Mouse (Mus musculus) layer of hippocampus, postnatal 36 days (tissue): ENCODE results near the gene Zg16. TPM values are rescaled to one million over a fixed set of nuclear protein-coding genes. Genes with fewer than 3 reads are reported as not detected.
A peak's percentile ranks its signal among the peaks of the same experiment; 100 is the strongest.

ENCODE experiments used
- DNase-seq, 2 experiments: peaks; one replicate each; pipeline ENCODE4 v3.0.0; 2022
- total RNA-seq, 2 experiments: library from RNA; stranded (reverse); gene quantifications; 2 replicates each; pipeline ENCODE4 v1.2.3; 2021

Gene Zg16
- total RNA-seq, 2 experiments from 2014 or later: not detected

DNA sequence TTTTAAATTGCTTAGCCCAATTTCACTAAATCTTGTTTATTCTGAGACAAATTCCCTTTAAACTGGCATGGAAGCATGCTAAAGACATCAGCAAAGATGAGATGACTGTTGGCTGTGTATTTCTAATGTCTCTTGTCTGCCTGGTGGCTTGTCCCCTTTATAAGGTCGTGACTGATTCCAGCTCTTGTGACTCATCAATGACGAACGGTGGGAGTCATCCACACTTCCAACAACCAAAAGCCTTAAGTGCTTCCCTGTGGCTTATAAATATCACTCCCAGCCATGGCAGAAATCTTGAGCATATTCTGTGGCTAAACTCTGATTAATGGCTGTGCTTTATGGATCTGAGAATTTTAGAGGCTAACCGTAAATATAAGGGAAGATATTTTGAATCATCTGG is 20.8 kb downstream of the Zg16 start:
- DNase-seq: no peak

DNA sequence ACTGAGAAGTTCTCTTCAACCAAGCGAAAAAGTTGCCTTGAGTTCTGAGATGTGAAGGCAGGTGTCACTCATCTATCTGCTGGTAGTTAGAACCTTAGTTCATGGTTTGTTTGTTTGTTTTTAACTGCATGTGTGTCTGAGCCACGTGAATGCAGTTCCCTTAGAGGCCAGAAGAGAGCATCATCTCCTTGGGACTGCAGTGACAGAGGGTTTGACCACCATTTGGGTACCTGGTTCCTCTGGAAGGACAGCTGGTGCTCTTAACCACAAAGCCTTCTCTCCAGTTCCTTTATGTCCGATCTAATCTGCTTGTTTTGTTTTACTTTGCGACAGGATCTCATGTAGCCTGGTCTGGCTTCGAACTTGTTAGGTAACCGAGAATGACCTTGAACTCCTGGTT is 21.6 kb downstream of the Zg16 start:
- no peak for DNase-seq

DNA sequence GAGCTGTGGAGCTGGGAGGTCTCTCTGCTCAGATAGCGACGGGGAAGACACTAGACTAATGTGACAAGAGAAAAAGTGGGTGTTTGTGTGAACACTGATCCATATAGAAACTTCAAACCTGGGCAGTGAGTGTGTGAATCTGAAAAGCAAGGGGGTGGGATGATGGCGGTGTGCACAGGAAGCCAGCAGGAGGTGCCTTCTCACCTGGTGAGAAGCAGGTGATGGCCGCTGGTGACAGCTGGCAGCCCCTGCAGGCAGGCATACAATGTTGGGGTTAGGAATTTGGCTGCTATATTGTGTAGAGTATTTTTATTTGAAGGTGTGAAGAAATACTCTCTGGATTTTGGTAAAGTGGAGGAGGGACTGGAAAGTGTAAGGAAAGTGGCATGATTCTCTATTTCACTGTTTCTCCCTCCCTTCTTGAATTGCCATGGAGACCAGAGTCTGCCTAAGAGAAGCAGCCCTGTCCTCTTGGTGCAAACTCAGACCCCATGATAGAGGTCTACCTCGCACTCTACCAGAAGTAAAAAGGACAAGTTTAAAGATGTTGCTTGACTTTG is 32.0 kb downstream of the Zg16 start:
- DNase-seq: no peak

DNA sequence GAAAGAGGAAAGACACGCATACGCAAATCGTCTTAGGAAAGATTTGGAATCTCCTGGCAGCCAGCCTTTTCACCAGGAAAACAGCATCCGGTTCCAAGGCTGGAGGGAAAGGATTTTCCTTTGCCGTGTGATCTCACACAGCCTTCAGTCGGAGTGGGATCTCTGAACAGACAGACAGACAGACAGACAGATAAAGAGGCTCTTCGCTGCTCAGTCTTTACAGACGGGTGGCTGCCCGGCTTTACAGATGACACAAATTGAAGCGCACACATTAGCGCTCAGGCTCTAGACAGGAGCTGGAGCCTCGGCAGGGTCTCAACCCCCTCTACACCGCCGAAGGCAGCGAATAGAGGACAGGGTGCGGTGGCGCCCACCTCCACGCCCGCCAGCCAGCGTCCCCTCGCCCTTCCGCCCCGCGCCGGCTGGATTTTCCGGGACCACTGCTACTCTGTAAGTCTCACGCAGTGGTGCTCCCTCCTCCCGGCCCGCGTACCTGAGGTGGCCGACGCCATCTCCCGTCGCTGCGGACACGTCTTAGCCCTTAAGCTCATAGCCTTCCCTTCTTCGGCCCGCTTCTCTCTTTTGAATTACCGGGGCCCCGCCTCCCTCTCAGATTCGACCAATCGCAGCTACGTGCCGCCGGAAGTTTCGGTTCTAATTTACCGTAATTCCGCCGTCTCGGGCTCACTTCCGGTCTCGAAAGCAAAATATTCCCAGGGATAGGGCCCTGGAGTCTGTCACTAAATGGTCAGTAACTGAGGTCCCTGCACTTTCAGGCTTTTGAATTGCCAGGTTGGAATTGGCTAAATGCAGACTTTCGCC is 45.1 kb downstream of the Zg16 start, which contains the start of gene Kif22:
TSS of gene Kif22 (minus strand) at position 621 of the 822 bp plus-strand sequence.
- DNase-seq: peak; percentile 85

DNA sequence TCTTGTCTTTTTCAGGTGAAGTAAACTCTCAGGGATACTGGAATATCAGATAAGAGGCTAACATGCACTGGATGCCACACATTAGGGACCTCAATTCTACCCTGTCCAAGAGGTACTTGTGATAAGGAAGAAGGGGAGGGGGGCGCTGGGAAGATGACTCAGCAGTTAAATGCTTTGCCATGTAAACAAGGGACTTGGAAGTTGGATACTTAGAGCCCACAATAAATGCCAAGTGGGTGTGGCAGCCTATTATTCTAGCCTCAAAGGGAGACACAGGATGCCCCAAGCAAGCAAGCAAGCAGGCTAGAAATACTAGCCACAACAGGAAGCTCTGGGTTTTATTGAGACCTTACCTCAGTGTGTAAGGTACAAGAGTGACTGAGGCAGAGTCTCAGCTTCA is 55.9 kb downstream of the Zg16 start:
- DNase-seq: no peak

DNA sequence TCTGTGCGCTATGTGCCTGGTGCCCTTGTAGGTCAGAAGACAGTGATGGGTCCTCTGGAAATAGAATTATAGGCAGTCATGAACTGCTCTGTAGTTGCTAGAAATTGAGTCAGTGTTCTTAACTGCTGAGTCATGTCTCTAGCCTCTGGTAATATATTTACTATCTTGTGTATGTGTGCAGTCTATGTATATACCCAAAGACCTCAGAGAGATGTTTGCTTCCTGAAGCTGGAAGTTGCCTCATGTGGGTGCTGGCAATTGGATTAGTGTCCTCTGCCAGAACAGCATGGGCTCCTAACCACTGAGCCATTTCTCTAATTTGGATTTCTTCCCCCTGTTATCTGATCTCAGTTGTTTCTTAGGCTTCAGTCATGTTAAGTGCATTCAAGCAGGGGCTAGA is 57.0 kb downstream of the Zg16 start:
- no peak for DNase-seq

DNA sequence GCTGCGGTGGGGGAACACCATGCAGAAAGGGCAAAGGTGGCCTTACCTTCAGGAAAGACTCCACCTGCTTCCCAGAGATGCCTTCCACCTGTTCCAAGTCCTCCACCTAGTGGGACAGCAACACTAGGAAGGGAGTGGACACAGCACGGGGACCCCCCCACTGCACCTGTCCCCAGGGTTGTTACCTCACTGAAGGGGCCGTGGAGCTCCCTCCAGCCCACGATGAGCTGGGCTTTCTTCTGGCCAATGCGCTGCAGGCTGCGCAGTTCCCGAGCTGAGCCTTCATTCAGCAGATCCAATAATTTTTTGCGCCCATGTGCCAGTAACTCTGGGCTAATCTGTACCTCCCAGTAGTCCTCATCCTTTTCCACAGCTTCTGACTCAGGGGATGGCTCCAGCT is 59.2 kb downstream of the Zg16 start:
- DNase-seq: no peak

DNA sequence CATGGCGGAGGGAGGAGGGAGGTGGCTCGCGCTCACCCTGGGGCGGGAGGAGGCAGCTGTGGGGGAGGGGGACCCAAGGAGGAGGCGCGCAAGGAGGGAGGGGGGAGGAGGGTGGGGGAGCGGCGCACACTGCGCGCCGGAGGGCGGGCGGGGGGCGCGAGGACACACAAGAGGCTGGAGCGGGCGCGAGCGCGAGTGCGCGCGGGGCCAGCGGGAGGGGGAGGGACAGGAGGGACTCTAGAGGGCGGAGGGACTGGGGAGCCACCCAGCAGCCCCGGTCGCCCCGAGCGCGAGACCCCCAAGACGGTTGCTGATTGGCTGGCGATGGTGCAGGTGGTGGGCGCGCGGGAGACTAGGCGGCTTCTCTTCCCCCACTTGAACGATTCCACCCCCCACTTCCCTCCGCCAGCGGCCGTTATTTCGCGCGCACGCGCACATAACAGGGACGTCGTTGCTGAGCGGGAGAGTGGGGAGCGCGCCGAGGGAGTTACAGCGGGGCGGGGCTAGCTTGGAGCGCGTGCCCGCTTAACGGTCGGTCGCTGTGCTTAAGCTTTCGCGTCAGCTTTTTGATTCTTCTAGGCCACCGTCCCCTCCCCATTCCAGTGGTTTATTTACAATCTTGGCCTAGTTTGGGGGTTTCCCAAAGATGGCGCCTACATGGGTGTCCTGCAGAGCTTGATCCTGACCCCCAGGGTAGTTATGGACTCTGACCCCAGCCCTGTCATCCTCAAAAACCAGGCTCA is 60.0 kb downstream of the Zg16 start, which contains the start of gene Maz:
TSS of gene Maz (minus strand) at position 54 of the 743 bp plus-strand sequence.
- DNase-seq: peak; percentile 99

DNA sequence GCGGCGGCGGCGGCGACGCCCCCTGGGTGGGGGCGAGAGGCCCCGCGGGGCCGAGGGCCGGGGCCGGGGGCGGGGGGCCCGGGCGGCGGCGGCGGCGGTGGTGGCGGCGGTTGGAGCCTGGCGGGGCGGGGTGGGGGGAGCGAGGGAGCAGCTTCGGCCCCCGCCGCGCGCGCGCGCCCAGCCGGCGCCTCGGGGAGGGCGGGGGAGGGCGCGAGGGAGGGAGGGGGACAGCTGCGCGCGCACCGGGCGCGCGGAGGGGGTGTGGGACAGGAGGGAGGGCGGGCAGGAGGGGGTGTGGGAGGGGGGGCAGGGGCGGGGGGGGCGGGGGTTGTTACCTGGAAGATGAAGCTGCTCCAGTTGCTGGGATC is 60.5 kb downstream of the Zg16 start:
- DNase-seq: no peak

DNA sequence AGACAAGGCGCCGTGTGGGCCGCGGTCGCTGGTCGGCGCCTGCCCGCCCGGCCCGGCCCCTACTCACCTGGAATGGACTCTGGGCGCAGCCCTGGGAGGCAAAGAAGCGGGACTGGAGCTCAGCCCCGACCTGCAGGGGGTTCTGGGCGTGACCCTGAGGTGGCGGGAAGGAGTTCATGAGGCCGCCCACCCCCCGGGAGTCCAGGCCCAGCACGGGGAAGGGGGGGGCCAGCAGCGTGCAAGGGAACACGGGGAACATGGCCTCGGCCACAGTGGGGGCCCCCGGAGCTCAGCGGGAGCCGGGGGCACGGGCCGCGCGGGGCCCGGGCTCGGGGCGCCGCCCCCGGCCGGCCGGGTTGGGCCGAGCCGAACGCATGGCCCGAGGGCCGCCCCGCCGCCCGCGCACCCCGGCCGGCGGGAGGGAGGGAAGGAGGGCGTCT is 60.9 kb downstream of the Zg16 start:
- peak in 1 of 2 experiments; percentile 57 for DNase-seq

DNA sequence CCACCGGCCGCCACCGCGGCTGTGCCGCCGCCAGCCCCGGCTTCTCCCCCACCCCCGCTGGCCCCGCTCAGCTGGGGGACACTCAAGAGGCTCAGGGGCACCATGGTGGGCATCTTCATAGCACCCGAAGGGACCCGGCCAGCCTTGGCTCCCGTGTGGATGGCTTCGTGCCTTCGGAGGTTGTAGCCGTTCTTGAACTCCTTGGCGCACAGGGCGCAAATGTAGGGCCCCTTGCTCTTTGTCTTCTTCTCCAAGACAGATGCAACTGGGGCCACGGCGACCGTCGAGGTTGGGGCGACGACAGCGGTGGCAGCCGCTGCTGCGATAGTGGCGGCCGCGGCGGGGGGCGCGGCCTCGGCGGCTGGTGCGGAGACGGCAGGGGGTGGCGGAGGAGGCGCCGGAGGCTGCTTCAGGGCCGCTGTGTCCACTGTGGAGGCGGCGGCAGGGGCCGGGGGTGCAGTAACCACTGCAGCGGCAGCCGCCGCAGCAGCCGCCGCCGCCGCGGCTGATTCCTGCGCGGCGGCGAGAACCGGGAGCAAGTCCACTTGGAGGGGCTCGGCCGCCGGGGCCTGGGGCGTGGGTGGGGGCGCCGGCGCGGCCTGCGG is 61.5 kb downstream of the Zg16 start:
- no peak for DNase-seq

DNA sequence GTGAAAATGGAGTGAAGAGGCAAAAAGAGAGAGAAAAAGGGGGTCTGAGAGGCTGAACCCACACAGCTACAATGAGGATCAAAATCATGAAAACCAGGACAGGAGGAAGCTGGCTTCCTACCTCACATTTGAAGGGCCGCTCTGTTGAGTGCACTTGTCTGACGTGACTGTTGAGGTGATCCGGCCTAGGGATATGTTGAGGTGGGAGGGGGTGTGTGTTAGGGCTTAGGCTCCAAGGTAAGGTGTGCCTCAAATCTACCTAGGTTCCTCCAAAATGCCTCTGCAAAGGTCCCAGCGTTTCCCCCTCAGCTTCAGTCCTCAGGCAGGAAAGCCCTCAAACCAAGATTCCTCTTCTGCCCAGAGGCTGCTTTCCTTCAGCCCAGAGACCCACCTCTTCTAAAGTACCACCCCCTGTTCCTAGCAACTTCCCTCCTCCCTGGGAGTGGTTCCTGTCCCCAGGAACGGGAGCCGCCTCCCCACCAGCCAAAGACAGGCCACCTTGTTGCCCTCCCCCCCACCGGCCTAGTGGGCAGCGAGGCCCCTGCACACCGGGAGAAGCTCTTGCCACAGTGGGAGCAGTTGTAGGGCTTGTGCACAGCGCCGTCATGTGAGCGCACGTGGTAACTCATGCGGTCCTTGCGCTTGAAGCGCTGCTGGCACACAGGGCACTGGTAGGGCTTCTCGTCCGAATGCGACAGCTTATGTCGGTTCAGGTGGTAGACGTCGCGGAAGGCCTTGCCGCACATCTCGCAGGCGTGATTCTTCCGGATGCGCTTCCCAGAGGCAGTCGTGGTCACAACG is 62.2 kb downstream of the Zg16 start:
- peak; percentile 73 to 82 for DNase-seq

DNA sequence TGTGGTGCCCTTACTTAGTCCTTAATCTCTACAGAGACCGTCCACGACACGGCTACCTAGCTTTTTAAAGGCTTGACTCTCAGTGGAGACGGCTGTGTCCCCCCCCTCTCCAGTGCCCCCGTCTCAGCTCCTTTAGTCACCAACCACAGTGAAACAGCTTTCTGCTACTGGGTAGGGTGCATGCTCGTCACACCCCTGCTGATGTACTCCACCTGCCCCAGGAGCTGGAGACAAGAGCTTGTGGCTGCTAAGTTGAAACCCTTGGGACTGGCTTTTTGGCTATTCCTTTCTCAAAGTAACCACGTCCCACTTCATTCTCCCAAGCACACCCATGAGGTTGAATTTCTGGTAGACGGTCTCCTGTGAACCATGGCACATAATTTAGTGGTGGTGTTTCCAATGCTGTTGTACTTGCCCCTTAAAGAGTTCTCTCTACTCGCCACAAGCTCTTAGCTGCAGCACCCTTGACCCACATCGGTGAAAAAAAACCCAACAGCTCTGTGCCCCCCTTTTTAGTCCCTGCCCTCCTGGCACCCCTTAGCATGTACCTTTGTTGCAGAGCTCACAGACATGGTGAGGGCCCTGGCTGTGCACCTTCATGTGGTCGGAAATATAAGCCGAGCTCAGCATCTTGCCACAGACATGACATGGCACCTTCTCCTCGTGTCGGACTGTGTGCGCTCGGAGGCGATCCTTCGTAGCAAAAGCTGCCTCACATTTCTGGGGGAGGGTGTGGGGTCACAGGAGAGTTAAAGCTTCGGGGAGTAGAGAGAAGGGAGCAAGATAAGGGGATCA is 63.0 kb downstream of the Zg16 start:
- no peak for DNase-seq

DNA sequence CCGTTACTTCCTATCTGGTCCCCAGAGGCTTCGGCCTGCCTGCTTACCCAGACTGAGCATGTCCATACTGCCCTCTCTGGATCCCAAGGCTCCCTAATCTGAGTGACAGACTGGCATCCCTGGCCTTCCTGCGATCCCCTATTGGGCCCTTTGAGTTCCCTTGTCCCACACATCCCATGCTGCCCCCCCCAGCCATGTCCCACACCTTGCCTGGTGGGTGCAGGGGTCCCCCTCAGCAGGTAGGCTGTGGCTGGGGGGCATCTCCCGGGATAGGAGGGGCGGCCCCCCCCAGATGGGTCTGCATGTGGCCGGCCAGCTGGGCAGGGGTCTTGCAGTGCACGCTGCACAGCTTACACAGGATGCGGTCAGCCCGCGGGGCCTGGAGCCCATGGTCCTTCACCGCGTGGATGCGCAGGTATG is 63.8 kb downstream of the Zg16 start:
- no peak for DNase-seq

DNA sequence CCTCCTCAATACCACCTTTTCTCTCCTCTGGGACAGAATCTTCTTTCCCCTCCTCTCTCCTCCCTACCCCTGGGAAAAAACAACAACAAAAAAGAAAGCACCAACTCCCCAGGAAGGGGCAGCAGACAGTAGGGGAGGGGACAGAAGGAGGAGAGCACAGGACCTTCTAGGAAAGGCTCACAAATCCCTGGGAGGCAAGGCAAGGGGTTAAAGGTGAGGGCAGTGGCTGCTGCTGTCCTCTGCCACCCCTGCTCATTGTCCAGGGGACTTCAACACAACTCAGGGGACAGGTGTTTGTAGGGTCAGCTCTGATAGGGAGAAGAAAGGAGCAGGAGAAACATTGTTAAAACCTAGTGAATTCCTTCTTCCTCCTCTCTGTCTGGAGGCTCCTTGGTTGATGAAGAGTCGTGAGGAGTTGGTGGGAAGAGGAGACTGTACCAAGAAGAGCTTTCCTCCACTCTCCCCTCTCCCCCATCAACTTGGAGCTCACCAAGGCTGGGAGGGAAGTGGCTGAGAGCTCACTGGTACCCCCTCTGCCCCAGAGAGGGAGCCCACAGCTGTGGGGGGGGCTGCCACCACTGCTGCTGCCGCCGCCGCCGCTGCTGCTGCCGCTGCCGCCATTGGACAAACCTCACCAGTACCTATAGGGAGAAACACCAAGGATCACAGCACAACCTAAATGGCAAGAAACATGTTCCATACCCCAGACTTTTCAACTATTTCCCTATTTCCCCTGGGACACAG is 64.4 kb downstream of the Zg16 start:
- no peak for DNase-seq

DNA sequence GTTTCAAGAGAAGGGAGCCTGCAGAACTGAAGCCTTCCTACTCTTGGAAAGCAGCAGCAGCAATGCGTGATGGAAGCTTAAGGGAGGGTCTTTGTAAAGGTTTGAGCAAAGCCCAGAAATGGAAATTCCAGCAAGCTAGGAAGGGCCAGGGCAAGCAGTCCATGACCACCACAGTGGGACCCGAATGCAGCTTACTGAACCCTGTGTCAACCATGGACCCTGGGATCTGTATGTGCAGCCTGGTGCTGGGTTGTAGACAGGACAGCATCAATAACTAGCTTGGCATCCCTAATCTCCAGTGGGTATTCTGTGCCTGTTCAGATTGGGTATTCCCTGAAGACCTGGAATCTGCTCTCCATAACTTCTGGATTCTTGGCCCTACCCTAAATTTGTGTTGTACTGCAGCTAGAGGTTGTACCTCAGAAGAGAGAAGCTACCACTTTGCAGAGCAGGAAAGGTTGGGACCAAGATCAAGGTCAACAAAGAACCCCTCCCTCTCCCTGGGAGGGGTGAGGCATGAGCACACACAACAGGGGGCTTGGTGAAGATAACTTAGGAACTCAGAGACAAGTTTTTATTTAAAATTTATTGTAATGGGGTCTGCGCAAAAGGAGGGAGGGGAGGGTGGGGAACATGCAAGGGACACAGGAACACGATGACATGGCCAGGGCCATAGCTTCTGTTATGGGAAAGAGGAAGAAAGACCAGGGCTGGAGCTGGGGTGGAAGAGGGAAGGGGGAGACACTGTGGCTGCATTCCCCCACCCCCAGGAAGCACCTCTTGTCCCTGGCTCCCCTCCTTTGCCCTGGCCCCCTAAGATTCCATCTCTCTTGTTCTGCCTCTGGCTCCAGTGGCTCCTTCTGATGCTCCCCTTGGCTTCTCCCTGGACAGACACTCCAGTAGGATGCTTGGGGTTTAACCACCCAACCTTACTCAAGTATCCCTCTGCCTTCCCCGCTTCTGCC is 65.3 kb downstream of the Zg16 start:
- DNase-seq: no peak

DNA sequence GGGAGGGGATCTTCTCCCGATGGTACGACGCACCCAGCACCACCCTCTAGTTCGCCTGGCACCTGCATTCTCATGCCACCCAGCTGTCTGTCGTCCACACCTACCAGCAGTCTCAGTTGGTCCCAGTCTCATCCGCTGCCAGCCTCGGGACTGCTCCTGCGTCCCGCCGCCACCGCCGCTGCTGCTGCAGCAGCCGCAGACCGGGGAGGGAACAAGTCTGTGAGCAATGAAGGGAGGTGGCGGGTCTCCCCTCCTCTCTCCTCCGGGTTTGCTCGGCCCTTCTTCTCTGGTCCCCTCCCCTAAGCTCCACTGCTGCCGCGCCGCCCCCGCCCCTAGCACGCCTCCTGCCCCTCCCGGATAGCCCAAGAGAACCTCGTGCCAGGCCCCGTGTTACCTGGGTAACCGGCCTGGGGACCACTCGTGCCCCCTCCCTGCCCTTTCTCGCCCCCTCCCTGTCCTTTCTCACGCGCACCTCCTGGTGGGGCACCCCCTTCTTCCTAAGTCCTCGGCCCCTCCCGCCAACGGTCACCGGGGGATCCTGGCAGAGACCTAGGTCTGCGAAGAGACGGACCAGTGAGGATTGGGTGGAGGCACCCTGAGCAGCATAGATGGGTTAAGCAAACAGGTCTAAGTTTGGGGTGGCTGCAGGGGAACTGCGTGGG is 66.1 kb downstream of the Zg16 start, which contains the start of the genes Gm42742 and Prrt2:
TSS of gene Gm42742 (minus strand) at position 197 of the 662 bp plus-strand sequence.
TSS of gene Prrt2 (minus strand) at position 311 of the 662 bp plus-strand sequence.
- peak in 1 of 2 experiments; percentile 60 for DNase-seq

DNA sequence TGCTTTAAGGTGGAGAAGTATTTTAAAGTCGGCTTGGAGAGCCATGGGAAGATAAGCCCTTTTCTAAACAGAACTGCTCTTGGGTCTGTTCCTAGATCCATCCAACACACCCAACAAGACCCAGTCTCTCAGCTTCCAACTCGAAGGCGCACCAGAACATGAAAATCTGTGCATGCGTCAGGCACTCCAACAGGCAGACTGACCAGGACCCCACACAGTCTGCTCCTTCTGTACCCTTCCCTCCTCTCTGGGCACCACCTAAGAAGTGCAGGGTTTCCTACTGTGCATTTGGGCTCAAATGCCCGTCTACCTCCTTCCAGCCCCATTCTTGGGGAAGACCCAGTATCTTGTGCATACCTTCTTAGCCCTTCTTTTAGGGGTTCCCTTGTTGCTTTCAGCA is 66.6 kb downstream of the Zg16 start:
- DNase-seq: no peak
